Mouse (Mus musculus) urinary bladder, postnatal 10 days (tissue): ENCODE results near the gene Ppfia1.

Experiments
- DNase-seq: peaks from one replicate; pipeline ENCODE4 v3.0.0; 2022; ENCODE audit warnings: low spot score

The Ppfia1 gene

DNA sequence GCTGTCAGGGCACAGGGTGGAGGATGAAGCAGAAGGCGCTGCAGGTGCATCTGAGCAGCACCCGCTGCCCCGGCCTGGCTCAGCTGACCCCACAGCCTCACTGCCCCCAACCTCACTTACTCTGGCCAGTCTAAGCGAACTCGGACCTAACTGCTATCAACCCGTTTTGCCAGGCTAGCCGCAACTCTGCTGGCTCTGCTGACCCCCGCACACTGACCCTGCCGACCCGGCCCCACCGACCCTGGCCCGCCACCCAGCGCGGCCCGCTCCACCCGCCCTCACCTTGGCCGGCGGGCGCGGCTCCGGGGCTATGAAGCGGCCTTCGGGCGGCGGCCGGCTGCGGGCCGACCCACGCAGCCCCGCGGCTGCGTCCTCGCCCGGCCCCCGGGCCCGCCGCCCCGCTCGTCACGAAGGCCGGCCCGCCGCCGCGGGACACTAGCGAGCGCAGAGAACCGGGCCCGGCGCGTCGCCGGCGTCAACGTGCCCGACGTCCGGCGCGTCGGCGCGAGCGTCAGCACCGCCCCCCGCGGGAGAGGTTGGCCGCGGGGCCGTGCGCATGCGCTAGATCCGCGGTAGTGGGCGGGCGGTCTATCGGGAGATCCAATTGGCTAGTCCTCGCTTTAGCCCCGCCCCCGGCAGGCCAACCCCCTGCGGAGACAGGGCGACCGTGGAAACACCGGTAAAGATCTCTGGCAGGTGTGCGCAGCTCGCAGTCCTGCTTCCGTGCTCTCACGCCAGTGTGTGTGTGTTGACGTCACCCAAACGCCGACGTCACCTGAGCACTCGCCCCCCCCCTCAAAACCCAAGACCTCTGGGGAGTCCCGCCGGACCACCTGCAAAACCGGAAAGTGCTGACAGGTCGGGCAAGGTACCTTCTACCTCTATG, at the start of gene Ppfia1:
TSS of gene Ppfia1 (minus strand) at position 493 of the 886 bp plus-strand sequence.
- peak; percentile 93 for DNase-seq

DNA sequence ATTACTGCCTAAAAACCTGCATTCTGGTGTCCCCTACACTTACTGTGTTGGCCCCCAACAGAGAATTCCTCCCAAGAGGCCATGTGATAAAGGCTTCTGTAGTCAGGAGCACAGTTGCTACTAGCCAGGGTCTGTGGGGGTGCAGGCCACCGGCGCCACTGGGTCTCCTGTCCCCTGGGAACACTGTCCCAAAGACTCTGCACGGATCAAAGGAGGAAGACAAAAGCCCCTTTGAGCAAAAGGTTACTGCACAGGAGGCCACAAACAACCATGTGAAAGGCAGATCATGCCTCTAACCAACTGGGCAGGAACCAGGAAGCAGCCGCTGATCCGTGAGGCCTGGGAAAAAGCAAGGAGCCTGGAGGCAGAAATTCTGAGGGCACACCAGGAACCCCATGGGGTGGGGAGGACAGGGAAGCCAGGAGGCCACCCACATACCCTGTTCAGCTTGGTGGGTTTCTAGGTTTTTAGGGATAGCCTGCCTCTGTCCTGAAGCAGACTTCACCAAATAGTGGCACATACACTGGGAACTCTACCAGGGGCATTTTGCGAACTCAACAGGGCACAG, 46.9 kb upstream of the Ppfia1 start:
- DNase-seq: no peak

DNA sequence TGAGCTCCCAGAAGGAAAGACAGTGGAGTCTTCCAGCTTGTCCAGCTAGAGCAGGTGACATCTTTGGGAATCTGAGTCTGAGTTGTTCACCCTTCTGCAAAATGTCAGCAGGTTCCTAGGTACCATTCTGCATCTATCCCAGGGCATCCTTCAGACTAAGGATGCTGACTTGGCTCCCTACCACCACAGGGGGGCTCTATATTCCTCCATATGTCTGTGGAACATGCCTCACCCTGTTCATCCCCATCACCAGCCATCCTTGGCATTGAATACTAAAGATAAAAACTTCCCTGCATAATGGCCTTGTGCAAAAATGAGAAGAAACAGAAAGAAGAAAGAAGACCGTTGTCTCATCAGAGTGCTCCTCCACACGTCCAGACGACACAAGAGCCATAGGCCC, 36.0 kb upstream of the Ppfia1 start:
- no peak for DNase-seq

DNA sequence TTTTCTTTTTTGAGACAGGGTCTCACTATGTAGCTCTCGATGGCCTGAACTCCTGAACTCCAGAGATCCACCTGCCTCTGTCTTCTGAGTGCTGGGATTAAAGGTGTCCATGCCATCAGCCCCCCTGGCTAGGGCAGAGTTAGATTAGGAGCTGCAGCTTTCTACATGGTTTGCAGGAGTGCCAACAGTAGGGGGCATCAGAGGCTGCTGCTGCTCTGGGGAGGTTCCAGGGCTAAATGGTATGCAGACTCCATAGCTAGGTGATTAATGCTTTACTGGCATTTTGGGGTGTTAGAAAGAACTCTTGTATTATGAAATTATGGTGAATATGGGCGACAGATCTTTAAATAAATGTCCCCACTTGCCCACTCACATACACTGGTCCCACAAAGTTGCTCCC, 33.8 kb upstream of the Ppfia1 start:
- no peak for DNase-seq

DNA sequence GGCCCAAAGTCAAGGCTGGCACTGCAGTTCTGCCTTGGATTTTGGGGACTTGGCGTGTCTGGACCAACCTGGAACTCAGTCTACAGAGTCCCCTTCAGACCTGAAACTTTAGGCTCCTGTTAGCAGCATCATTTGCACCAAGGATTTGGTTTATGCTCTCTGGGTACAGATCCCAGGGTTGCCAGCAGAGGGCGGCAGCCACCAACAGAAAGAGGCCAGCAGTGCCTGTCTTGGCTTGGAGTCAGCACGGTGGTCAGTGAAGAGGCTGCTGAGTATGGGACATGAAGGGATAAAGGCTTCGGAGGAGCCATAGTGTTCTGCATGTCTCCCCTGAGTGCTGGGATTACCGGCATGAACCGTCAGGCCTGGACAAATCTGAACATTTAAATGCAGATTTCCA, 32.1 kb upstream of the Ppfia1 start:
- DNase-seq: peak; percentile 32

DNA sequence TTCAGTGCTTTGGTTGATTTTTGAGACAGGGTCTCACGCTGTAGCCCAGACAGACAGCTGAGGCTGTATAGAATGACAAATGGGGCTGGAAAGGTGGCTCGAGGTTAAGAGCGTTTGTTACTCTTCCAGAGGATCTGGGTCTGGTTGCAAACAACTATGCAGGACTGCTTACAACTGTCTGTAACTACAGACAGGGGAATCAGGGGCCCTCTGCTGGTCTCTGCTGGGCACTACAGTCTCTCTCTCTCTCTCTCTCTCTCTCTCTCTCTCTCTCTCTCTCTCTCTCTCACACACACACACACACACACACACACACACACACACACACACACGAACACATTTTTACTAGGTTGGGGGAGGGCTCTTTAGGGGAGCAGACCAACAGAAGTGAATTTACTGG, 30.1 kb upstream of the Ppfia1 start:
- DNase-seq: no peak

DNA sequence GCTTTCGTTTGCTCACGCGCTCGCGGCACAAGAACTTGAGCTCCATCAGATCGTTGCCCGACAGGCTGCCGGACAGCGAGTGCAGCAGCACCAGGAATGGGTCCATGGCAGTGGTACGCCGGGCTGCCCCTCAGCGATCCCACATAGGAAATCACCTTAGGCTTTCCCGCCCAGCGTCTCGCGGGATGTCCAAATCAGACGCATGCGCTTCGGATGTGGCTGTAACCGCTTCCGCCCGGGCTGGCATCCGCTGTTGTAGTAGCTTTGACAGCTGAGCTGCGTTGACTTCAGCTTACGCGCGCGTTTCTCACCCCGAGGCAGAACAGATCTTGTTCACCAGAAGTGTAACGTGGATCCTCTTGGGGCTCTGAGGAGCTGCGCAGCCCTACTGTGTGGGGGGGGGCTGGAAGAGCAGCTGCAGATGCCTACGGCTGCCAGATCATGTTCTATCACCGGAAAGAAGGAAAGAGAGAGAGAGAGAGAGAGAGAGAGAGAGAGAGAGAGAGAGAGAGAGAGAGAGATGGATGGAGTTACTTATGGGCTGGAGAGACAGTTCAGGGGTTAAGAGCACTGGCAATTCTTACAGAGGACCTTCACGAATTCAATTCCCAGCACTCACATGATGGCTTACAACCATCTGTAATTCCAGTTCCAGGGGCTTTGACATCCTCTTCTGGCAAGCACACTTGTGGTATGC, 28.9 kb upstream of the Ppfia1 start, which contains the start of gene Fadd:
TSS of gene Fadd (minus strand) at position 180 of the 697 bp plus-strand sequence.
- peak; percentile 85 for DNase-seq

DNA sequence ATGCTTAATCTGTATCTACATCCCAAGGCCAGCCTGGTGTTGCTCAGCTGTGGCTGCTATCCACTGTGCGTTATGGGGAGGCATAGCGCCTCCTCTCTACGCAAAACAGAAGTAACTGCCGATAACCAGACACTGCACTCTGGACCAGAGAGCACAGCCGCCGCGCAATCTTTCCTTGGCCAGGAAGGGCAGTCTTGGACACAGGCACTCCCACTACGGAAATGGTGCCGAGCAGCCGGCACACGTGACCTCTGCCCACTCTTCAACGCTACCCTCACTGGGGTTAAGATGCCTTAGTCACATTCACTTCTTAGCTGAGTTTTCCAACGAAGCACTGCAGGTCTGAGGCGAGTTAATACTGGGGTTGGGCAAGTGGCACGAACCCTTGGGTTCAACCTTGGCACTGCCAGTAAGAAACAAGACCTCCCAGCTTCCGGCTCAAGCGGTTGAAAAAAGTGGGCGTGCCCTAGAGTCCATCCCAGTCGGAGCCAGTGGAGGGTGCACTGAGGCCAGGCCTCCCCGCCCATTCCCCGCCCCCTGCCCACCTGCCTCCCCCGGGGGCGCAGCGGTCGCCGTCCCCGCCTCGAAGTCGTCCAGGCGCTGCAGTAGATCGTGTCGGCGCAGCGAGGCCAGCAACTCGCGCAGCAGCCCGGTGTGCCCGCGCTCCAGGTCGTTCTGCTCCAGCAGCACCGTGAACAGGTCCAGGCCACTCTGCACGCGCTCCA, 28.2 kb upstream of the Ppfia1 start:
- DNase-seq: peak; percentile 39

DNA sequence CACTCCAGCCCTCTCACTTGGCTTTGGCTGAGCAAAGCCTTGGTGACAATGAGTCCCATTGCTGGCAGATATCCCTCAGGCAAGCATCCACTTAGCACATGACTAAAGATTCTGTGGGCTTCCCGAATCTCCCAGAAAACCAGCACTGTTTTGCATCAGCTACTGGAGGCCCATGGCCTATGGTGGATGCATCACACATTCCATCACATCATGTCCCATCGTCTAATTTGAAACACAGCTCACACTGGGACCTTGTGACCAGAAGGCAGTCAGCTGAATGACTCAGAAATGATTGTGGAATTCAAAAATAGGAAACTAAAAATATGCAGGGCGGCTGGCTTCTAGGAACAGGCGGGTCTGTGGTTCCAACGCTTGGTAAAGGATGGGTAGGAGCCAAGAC, 24.3 kb upstream of the Ppfia1 start:
- DNase-seq: no peak

DNA sequence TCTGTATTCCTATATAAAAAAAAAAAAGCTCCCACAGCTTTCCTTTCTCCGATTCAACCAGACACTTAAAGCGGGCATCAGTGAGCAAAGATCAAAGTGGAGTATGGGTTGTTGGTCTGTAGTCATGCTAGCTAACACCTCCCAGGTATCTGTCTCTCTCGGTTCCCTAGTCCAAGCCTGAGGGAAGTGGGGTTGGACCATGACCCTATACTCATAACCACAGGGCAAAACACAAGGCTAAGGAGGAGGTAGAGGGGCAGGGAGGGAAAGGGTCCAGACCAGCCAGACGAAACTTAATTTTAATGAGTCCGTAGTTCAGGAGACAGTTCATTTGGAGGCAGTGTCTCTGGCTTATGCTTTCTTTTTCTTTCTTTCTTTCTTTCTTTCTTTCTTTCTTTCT, 18.7 kb upstream of the Ppfia1 start:
- no peak for DNase-seq

DNA sequence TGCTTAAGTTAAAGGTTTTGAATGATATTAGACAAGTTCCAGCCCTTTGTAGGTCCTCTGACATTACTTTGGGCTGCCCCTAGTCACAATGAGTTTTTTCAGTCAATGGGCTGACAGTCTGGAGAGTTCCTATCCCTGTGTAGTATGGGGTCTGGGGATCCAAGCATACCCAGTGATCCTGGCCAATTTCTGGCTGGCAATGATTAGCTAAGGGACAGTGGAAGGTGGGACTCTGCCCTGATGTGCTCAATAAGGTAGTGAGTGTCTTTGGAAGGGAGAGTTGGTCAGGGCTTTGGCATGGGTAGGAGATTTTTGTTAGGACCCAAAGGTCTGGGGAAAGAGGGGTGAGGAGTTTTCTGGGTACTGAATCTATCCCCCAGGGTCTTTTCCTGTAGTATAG, 18.1 kb upstream of the Ppfia1 start:
- no peak for DNase-seq

DNA sequence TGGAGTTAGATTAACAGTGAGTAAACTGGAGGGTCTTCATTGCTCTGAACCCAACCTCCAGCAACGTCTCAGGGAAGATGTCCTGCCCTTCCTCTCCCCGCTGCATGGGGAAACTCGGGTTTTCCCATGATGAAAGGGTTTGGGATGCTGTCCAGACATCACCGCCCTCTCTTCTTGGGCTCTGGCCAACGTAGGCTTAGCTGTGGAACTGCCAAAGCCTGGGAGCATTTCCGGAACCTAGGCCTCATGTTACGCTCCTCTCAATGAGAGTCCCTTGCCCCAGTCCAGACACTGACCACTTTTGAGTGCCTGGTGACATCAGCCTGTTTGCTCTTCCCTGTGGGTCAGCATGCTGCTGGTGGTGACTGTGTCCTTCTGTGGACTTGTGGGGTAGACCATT, 15.9 kb upstream of the Ppfia1 start:
- DNase-seq: no peak

DNA sequence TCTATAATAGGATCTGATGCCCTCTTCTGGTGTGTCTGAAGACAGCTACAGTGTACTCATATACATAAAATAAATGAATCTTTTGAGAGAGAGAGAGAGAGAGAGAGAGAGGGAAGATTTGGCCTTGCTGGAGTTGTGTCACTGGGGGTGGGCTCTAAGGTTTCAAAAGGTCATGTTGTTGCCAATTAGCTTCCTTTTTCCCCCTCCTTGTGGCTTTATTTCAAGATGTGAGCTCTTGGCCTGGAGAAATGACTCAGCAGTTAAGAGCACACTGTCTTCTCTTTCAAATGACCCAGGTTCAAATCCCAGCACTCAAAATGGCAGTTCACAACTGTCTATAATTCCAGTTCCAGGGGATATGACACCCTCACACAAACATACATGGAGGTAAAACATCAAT, 14.6 kb upstream of the Ppfia1 start:
- DNase-seq: no peak

DNA sequence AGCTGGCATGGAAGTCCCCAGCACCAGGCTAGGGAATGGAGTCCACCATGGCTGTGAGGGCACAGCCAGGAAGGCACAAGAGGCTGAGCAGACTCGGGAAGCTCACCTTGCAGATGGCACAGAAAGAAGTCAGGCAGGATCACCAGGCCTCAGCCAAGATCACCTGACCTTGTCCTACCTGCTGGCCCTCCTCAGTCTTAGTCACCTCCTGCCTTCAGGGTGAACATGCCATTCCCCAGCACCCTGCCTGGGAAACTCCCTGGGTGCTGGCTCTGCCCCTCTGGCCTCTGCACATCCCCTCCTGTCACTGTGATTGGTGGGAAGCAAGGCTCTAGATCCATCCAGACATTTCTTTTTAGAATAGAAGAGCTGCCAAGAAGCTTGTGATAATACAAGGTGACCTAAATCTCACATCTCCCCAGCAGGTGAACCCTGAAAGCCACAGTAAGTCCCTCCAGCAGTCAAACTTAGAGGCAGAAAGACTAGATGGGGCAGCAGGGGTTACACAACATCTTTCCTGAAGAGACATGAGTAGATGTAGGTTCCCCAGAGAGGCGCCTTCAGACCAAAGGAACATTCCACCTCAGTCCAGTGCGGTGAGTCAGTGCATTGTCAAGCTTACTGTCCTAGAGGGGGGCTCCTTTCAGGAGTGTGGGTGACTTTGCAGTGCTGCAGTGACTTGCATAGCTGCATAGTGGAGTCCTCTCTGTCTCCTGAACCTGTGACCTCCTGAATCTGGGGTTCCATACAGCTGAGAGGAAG, 13.6 kb upstream of the Ppfia1 start:
- no peak for DNase-seq

DNA sequence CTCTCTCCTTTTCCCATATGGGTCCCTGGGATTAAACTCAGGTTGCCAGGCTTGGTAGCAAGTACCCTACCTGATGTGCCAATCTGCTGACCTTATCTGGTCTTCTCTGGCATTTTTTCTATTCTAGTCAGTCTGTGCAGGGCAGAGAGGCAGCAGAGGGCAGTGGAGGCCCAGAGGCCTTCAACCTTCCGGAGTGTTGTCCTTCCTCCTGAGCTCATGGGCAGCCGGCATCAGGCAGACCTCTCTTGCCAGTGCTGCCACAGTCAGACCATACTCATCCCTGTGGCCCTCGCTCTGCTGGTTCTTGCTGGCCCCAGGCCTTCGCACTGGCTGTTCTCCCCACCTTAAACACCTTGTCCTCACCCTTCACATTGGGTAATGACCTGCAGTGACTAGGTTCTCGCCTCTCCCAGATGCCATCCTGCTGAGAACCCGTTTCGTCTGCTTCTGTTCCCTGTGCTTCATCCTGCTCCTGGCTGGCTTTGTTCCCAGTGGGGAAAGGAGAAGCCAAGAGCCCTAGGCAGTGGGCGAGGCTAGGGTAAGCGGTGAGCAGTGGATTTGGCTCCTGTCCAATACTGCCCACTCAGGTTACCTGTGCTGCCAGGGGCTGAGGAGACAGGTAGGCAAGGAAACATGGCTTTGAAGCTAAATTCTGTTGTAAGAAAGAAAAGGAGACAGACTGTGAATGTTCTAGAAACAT, 10.1 kb upstream of the Ppfia1 start:
- DNase-seq: no peak

DNA sequence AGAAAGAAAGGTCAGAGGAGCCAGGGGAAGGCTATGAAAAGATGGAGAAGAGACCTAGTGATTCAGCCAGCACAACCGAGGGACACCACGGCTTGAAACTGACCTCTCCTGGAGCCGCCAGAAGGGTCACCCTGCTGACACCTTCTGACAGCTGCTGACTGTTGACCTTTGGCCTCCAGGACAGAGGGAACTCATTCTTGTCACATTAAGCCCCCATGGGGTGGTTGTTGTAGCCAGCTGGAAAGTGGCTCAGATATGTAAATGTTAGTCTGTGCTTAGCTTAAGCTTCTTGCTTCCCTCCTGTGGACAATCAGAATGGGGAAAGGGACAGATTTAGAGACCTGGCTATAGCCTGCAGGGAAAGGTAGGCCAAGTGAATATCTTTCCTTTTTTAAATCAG, 8.5 kb upstream of the Ppfia1 start:
- no peak for DNase-seq

DNA sequence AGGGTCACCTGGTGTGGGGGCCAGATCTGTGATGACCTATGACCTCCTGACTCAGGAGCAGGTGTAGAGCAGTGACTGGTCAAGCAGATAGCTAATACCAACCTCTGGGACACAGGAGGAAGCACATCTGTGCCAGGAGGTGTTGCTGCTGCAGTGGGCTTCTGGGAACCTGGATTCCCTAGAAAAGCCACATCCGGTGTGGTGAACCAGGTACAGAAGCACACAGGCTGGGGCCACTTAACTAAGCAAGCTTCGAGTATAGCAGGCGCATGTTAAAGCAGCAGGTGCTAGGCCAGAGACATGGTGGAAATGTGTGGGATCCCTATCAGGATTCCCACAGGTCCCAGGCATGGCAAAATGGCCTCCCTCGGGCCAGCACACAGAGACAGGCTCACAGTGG, 7.1 kb upstream of the Ppfia1 start:
- DNase-seq: no peak

DNA sequence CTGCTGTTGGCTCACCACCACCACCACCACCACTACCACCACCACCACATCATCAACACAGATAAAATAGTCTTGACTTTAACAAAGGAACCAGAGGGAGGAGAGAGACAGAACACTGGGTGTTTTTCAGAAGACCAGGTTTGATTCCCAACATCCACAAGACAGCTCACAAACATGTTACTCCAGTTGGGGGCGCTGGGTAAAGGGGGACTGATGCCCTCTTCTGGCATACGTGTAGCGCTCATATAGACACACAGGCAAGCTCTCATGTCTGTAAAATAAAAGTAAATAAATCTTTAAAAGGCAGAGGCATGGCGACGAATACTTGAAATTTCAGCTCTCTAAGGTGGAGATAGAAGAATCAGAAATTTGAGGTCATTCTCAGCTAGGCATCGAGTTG, 5.0 kb upstream of the Ppfia1 start:
- DNase-seq: no peak

DNA sequence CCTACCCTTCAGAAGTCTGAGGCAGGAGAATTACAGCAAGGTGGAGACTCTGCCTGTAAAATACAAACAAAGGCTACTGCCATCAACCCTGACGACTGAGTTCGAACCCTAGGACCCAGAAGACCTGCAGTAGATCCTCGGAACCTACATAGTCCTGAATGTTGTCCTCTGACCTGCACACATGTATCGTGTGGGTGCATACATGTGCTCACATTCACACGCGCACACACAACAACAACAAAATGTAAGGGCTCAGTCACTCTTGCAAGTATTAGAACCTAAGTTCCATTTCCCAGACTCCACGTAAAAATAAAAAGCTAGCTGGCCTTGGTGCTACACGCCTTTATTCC, 569 bp upstream of the Ppfia1 start:
- DNase-seq: no peak

DNA sequence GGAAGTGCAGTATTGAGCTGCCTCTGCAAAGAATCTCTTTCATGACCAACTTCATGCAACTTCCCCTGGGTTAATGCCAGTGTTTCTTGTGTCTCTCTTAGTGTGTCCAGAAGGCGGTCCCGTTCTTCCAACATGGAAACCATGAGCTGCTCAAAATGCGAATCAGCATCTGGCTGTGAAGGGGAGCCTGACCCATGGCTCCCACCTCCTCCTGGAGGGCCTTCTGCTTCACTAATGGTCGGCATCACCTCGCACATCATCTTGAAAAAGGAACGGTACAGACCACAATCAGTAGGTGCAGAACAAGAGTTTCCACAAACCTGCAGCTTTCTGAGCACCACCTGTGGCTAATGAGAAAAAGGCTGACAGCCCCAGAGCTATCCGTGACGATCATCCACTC, 1.3 kb downstream of the Ppfia1 start:
- no peak for DNase-seq

DNA sequence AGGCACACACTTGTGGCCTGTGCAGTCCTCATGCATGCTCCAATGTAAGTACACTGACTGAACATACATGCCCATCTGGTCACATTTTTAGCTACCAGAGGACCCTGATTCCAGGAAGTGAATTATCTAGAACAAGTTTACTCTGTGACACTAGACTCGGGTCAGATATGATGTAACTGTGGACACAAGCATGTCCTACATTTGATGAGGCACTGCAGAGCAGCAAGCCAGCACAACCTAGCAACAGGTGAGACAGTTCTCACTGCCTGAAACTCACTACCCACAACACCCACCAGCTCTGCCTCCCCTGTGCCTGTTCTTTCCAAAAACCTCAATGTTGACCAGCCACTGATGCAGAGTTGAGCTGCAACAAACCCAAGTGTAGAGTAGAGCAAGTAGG, 2.7 kb downstream of the Ppfia1 start:
- DNase-seq: no peak
